Mouse (Mus musculus): ENCODE results near the gene Mttp. TPM values are rescaled to one million over a fixed set of nuclear protein-coding genes. Genes with fewer than 3 reads are reported as not detected.

Mttp gene
- polyA plus RNA-seq, 1 experiment from 2014 or later, result 48.8 TPM

DNA sequence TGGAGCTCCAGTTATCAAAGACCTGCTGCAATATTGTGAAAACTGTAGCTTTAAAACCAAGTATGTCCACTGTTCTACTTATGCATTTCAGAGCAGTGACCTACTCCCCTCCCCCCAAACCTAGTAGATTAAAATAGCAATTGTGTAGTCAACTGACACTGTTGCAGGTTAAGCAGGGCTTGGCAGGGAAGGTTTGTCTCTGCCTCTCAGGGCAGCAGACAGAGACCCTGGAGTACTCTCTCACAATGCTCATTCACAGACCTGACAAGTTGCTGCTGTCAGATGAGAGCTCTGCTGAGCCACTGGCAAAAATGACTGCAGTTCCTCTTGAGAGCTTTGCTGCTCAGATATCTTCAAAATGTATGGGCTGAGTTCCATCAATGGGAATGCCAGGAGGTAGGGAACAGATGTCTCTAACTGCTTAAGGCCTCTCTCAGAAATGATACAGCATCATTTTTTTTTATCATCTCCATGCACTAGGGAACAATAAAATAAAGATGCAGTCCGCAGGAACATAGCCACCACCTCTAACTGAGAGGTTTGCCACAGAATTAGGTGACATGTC, 61.6 kb downstream of the Mttp start:
- H3K4me2 ChIP-seq (ENCODE audit: low read depth, low read length), result no peak overlapping the region
- H3K4me1 ChIP-seq (ENCODE audit: control insufficient read depth, low read depth, low read length), result no peaks in the 10 kb centered on the region
- no peaks in the 10 kb centered on the region for H3K27me3 ChIP-seq (ENCODE audit: control insufficient read depth, insufficient read depth, low read depth, low read length)
- no peak overlapping the region for H3K9ac ChIP-seq (ENCODE audit: low read depth, low read length)
- ATAC-seq (ENCODE audit: low read depth), result no peak
- H3K4me3 ChIP-seq (ENCODE audit: low read depth, low read length), result no peak overlapping the region
- no peaks in the 10 kb centered on the region for H3K9me3 ChIP-seq (replicated peaks; ENCODE audit: control insufficient read depth, low read length)
- H3K27ac ChIP-seq (ENCODE audit: low read length), result no peak overlapping the region
- 72% methylated on average over 1 of the region's 1 CpGs for WGBS (ENCODE audit: insufficient replicate concordance)
- H3K36me3 ChIP-seq (ENCODE audit: control insufficient read depth, insufficient read depth), result no peaks in the 10 kb centered on the region

DNA sequence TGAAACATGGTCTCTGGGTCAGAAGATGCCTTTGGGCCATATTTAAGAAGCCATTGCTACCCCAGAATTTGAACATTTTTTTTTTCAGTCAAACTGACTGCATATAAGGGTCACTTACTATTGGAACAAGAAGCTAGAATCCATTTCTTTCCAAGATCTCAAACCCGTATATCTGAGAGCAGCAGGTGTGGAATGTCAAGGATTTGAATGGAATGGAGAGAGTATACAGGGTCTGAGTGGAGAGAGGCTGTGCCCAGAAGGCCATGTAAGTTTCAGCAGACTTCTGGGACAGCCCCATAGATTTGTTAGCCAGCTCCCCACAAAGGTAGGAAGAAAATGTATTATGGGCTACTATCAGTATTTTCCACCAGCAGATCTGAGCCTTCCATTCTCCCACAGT, 66.1 kb downstream of the Mttp start:
- H3K27me3 ChIP-seq (ENCODE audit: control insufficient read depth, insufficient read depth, low read depth, low read length), result no peaks in the 10 kb centered on the region
- no peaks in the 10 kb centered on the region for H3K9me3 ChIP-seq (replicated peaks; ENCODE audit: control insufficient read depth, low read length)
- no peak overlapping the region for H3K4me2 ChIP-seq (ENCODE audit: low read depth, low read length)
- no peak overlapping the region for H3K4me3 ChIP-seq (ENCODE audit: low read depth, low read length)
- no peak overlapping the region for H3K27ac ChIP-seq (ENCODE audit: low read length)
- ATAC-seq (ENCODE audit: low read depth), result no peak
- H3K9ac ChIP-seq (ENCODE audit: low read depth, low read length), result no peak overlapping the region
- no peaks in the 10 kb centered on the region for H3K36me3 ChIP-seq (ENCODE audit: control insufficient read depth, insufficient read depth)
- 58% methylated on average over 1 of the region's 1 CpGs for WGBS (ENCODE audit: insufficient replicate concordance)
- no peaks in the 10 kb centered on the region for H3K4me1 ChIP-seq (ENCODE audit: control insufficient read depth, low read depth, low read length)

DNA sequence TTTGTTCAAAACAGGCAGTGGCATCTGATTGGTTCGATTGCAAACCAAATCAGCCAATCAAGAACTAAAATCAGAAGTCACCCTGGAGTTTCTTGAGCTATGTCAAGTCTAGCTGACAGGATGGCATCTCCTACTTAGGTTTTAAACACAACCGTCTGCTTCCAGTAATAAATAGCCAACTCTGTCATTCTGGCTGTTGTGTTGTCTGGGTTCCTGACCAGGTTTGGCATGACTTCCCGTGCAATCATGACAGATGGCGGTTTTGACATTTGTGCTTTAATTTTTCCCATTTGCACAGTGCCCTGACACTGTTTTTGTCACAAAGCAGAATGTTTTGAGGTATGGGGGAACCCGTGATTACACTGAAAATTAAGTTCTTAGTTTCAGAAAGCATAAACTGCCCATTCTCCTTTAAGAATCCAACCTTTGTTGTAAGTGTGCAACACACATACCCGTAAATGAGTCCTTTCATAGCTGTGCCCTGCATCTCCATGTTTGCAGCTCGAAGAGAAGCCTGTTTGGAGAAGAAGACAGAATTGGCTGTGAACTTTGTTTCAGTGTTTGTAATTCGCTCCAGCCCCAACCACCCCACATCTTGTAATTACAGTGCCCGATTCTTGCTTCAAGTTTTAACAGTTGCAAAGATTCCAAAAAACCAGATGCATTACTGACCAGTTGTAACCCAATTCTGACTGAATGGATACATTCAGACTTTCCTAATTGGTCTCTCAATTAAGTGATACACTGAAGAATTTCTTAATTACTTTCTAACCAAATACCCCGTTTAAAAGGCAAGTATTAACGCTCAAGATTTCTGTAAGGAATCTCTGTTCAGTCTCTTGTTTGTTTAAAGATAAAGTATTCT, 67.1 kb downstream of the Mttp start:
- Histone ChIP-seq H3K4me1 (ENCODE audit: control insufficient read depth, low read depth, low read length) (no peaks in the 10 kb centered on the region), H3K27me3 (ENCODE audit: control insufficient read depth, insufficient read depth, low read depth, low read length) (no peaks in the 10 kb centered on the region), H3K27ac (ENCODE audit: low read length) (no peak overlapping the region), H3K9ac (ENCODE audit: low read depth, low read length) (no peak overlapping the region), H3K36me3 (ENCODE audit: control insufficient read depth, insufficient read depth) (no peaks in the 10 kb centered on the region), H3K4me3 (ENCODE audit: low read depth, low read length) (no peak overlapping the region), H3K4me2 (ENCODE audit: low read depth, low read length) (no peak overlapping the region), H3K9me3 (replicated peaks; ENCODE audit: control insufficient read depth, low read length) (no peaks in the 10 kb centered on the region)
- WGBS (ENCODE audit: insufficient replicate concordance), result 61% methylated on average over 11 of the region's 11 CpGs
- ATAC-seq (ENCODE audit: low read depth), result no peak

DNA sequence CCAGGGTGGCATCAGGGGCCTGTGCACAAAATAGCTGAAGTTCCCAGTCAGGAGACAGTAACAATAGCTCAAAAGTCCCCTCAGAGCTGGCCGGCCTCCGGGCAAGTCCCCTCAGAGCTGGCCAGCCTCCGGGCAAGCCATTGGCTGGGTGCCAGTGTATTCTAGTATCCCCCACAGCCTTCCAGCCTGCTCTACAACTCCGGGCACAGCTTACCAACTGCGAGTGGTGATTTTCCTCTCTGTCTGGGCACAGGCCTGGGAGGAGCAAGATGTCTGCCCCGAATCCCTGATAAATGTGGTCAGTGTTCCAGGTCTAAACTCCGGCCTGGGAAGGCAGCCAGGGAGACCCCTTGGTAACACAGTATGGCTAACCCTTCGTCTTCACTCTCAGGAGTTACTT, 69.6 kb downstream of the Mttp start:
- Histone ChIP-seq H3K36me3 (ENCODE audit: control insufficient read depth, insufficient read depth) (no peaks in the 10 kb centered on the region), H3K4me2 (ENCODE audit: low read depth, low read length) (no peak overlapping the region), H3K4me1 (ENCODE audit: control insufficient read depth, low read depth, low read length) (no peaks in the 10 kb centered on the region), H3K27ac (ENCODE audit: low read length) (no peak overlapping the region), H3K9me3 (replicated peaks; ENCODE audit: control insufficient read depth, low read length) (no peaks in the 10 kb centered on the region), H3K9ac (ENCODE audit: low read depth, low read length) (no peak overlapping the region), H3K4me3 (ENCODE audit: low read depth, low read length) (no peak overlapping the region), H3K27me3 (ENCODE audit: control insufficient read depth, insufficient read depth, low read depth, low read length) (no peaks in the 10 kb centered on the region)
- ATAC-seq (ENCODE audit: low read depth), result no peak
- WGBS (ENCODE audit: insufficient replicate concordance), result 64% methylated on average over 8 of the region's 8 CpGs

DNA sequence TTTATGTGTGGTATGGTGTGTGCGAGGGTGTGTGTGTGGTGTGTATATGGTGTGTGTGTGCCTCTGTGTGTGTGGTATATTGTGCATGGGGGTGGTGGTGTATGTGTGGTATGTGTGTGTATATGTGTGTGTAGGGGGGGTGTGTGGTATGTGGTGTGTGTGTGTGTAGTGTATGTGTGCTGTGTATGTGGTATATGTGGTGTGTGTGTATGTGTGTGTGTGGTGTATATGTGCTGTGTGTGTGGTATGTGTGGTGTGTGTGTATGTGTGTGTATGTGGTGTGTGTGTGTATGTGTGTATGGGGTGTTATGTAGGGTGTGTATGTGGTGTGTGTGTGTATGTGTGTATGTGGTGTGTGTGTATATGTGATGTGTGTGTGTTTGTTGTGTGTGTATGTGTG, 70.6 kb downstream of the Mttp start:
- ATAC-seq (ENCODE audit: low read depth), result no peak
- no peak overlapping the region for H3K9ac ChIP-seq (ENCODE audit: low read depth, low read length)
- H3K4me3 ChIP-seq (ENCODE audit: low read depth, low read length), result no peak overlapping the region
- no peaks in the 10 kb centered on the region for H3K36me3 ChIP-seq (ENCODE audit: control insufficient read depth, insufficient read depth)
- no peaks in the 10 kb centered on the region for H3K27me3 ChIP-seq (ENCODE audit: control insufficient read depth, insufficient read depth, low read depth, low read length)
- 63% methylated on average over 1 of the region's 1 CpGs for WGBS (ENCODE audit: insufficient replicate concordance)
- H3K9me3 ChIP-seq (replicated peaks; ENCODE audit: control insufficient read depth, low read length), result no peaks in the 10 kb centered on the region
- H3K4me1 ChIP-seq (ENCODE audit: control insufficient read depth, low read depth, low read length), result no peaks in the 10 kb centered on the region
- H3K4me2 ChIP-seq (ENCODE audit: low read depth, low read length), result no peak overlapping the region
- H3K27ac ChIP-seq (ENCODE audit: low read length), result no peak overlapping the region

DNA sequence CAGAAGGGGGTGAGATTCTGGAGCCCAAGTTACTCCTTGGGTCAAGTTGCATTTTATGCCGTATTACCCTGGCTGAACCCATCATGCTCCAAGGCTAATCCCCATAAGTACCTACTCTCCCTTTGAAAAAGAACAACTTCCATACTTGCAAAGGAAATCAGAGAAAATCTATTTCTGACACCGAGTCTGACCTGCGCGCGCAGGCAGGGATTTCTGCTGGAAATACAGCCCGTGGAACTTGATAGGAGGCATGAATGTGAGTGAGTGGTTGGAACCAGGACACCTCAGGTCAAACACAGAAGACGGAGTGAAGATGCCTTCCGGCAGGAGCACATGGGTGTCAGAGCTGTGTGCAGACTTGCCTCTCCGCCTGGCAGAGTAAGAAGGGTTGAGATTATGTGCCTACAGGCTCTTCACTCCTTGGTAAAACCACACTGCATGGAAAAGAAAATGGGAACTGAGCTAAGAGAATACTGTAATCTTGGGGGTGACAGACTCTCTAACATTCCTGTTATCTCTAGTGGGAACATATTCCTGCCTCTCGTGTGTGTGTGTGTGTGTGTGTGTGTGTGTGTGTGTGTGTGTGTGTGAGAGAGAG, 73.2 kb downstream of the Mttp start:
- Histone ChIP-seq H3K9me3 (replicated peaks; ENCODE audit: control insufficient read depth, low read length) (no peaks in the 10 kb centered on the region), H3K4me1 (ENCODE audit: control insufficient read depth, low read depth, low read length) (no peaks in the 10 kb centered on the region), H3K4me2 (ENCODE audit: low read depth, low read length) (no peak overlapping the region), H3K36me3 (ENCODE audit: control insufficient read depth, insufficient read depth) (no peaks in the 10 kb centered on the region), H3K27me3 (ENCODE audit: control insufficient read depth, insufficient read depth, low read depth, low read length) (no peaks in the 10 kb centered on the region), H3K4me3 (ENCODE audit: low read depth, low read length) (no peak overlapping the region), H3K27ac (ENCODE audit: low read length) (no peak overlapping the region), H3K9ac (ENCODE audit: low read depth, low read length) (no peak overlapping the region)
- 69% methylated on average over 10 of the region's 10 CpGs for WGBS (ENCODE audit: insufficient replicate concordance)
- ATAC-seq (ENCODE audit: low read depth), result no peak

DNA sequence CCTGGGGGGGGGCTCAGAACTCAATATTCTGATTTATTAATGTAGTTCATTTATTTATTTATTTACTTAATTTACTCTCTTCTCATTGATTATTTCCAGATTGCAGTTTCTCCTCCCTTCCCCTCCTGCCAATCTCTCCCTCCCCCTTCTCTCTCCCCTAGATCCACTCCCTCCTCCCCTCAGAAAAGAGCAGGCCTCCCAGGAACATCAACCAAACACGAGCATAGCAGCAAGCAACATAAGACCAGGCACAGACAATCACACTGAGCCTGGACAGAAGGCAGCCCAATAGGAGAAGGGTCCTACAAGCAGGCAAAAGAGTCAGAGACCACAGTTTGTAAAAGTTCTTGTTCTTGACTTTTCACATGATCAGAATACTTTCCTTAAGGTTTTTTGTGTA, 73.8 kb downstream of the Mttp start:
- WGBS (ENCODE audit: insufficient replicate concordance), result 23% methylated on average over 1 of the region's 1 CpGs
- ATAC-seq (ENCODE audit: low read depth), result no peak
- Histone ChIP-seq H3K36me3 (ENCODE audit: control insufficient read depth, insufficient read depth) (no peaks in the 10 kb centered on the region), H3K4me1 (ENCODE audit: control insufficient read depth, low read depth, low read length) (no peaks in the 10 kb centered on the region), H3K27me3 (ENCODE audit: control insufficient read depth, insufficient read depth, low read depth, low read length) (no peaks in the 10 kb centered on the region), H3K4me3 (ENCODE audit: low read depth, low read length) (no peak overlapping the region), H3K9me3 (replicated peaks; ENCODE audit: control insufficient read depth, low read length) (no peaks in the 10 kb centered on the region), H3K9ac (ENCODE audit: low read depth, low read length) (no peak overlapping the region), H3K4me2 (ENCODE audit: low read depth, low read length) (no peak overlapping the region), H3K27ac (ENCODE audit: low read length) (no peak overlapping the region)

DNA sequence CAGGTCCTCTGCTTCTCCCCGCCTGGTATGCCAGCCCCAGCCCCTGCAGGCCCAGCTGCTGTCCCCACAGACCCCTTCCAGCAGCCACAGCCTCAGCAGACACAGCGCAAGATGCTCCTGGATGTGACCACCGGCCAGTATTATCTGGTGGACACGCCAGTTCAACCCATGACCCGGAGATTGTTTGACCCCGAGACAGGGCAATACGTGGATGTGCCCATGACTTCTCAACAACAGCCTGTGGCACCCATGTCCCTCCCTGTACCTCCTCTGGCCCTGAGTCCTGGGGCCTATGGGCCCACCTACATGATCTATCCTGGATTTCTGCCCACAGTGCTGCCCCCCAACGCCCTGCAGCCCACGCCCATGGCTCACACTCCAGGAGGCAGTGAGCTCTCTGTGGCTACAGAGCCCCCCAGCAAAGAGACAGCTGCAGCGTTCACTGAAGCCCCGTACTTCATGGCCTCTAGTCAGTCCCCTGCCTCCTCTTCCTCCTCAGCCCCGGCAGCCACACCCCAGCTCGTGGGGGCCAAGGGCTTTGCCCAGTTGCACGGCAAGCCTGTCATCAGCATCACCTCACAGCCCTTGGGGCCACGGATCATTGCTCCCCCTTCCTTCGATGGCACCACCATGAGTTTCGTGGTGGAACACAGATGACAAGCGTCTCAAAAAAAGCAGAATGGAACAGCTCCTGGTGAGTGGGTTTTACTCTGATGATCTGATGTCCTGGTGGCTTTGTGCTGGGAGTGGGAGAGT, 74.8 kb downstream of the Mttp start:
- Histone ChIP-seq H3K27me3 (ENCODE audit: control insufficient read depth, insufficient read depth, low read depth, low read length) (no peaks in the 10 kb centered on the region), H3K4me1 (ENCODE audit: control insufficient read depth, low read depth, low read length) (no peaks in the 10 kb centered on the region), H3K9ac (ENCODE audit: low read depth, low read length) (no peak overlapping the region), H3K4me2 (ENCODE audit: low read depth, low read length) (no peak overlapping the region), H3K27ac (ENCODE audit: low read length) (no peak overlapping the region), H3K9me3 (replicated peaks; ENCODE audit: control insufficient read depth, low read length) (no peaks in the 10 kb centered on the region), H3K4me3 (ENCODE audit: low read depth, low read length) (no peak overlapping the region), H3K36me3 (ENCODE audit: control insufficient read depth, insufficient read depth) (no peaks in the 10 kb centered on the region)
- ATAC-seq (ENCODE audit: low read depth), result no peak
- WGBS (ENCODE audit: insufficient replicate concordance), result 57% methylated on average over 18 of the region's 18 CpGs
